Mouse (Mus musculus) kidney, postnatal 14 days (tissue): Measurements from ENCODE around the gene Slc34a3.

Experiments
- DNase-seq: peaks from one replicate; pipeline ENCODE4 v3.0.0; 2022; ENCODE audit warnings: mixed read lengths

Gene Slc34a3

DNA sequence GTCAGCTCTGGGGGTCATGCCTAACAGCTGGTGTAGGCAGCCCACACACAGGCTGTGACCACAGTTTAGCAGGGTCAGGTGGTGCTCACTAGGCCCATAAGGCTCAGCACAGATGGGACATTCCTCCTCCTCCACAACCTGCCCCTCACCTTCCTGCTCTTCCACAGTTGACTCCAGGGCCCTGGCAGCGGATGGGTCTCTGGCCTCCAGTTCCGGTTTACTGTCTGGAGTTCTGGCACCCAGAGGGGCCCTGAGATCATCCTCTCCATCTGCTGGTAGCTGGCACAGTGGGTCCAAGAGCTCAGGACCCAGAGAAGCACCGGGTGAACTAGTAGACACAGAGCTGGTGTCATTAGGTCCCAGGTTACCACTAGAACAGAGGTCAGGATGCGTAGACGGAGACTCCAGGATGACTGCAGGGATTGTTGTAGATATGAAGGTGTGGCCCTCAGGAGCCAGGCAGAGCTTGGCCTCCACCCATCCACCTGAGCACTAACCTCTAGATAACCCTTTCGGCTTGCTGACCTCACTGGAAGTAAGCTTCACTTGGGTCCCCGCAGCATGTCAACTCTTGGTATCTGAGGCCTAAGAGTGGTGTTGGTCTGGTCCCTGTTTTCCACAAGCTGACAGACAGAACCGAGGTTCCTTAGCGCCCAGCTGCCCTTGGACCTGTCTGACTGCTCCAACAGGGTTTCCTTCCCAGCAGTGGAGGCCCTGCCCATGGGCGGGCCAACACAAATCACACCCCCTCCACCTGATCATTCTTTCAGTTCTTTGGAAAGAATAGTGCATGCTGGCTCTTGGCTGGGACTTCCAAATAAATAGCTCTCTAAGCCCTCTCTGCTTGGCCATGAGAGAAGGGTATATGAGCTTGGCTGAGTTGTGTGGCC, 12.3 kb upstream of the Slc34a3 start, which contains the start of gene AL732309.1:
TSS of gene AL732309.1 (minus strand) at position 681 of the 890 bp plus-strand sequence.
- no peak for DNase-seq

DNA sequence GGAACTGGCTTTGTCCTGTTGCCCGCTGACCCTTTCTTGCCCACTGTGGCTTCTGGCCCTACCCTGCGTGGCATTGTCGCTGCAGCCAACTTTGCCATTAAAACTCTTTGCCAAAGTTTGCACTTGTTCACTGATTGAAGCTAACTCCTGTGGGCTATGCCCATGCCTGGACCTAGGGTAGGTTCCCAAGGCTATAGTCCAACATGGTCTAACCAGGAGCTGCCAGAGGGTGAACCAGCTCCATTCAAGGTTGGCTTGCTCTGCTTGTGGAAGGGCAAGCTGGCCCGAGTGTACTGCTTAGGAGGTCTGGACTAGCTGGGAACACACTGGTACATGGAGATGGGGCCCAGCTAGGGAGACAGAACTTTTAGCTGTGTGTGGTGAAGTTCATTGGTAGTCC, 10.0 kb upstream of the Slc34a3 start:
- no peak for DNase-seq

- no peak for DNase-seq
Observed at GRCm38 (mm10) chr2:25243342-25243741, 9.2 kb upstream of the Slc34a3 start.

DNA sequence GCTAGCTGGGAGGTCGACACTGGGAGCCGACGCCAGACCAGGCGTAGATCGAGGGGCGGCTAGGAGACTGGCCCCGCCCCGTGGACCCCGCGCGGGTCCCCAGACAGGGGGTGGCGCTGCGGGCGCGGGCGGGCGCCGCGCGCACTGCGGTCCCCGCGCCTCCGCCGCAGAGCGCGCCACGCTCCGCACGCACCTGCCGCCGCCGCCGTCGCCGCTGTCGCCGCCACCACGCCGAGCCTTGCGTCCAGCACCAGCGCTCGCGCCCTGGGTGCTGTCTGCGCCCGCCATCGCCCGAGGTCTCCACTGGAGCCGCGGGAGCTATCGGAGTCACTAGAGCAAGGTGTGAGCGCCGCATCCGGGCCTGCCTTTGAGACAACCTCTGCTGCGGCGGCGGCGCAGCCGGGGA, 7.9 kb upstream of the Slc34a3 start, which contains the start of the genes Rnf208 and Cysrt1:
TSS of gene Rnf208 (plus strand) at position 155 of the 406 bp plus-strand sequence.
TSS of gene Cysrt1 (minus strand) at position 352 of the 406 bp plus-strand sequence.
- DNase-seq = no peak

GRCm38 (mm10) chr2:25241438-25241775, 7.2 kb upstream of the Slc34a3 start:
- DNase-seq = no peak

- peak; percentile 88 for DNase-seq
Observed at GRCm38 (mm10) chr2:25240723-25241437, 6.7 kb upstream of the Slc34a3 start.

DNA sequence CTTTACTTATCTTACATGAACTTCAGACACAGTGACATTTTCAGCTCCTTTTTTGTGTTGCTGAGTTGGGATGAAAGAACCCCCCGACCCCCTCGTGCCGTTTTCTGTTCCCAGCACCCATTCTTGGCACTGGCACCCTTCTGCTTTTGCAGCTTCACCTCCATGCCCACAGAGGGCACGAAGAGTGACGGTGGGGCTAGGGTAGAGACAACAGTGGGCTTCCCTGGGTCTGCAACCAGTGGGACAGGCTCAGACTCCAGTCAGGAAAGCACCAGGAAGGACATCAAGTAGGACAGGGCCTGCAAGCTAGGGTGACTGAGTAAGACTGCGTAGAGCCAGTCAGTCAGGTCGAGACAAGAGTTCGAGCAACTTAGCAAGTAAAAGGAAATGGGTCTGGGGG, 6.1 kb upstream of the Slc34a3 start:
- DNase-seq = no peak

DNA sequence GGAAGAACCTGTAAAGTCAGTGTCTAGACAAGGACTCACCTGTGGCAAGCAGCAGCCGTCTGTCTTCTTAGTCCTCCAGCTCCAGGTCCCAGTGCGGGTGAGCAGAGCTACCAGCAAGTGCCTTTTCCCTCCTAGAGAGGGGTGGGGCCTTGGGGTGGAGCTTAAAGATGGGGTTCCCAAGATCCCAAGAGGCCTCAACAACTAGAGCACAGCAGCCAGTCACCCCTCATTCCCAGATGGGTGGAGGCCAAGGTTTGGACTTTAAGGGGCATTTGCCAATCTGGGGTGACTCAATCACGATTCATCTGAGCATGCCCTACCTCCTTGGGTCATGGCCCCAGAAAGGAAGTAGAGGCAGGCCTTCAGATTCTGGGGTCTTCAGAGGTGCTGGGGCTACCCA, 5.6 kb upstream of the Slc34a3 start:
- DNase-seq = no peak

GRCm38 (mm10) chr2:25238106-25238505, 3.9 kb upstream of the Slc34a3 start:
- no peak for DNase-seq

GRCm38 (mm10) chr2:25237522-25237921, 3.4 kb upstream of the Slc34a3 start:
- peak; percentile 75 for DNase-seq

GRCm38 (mm10) chr2:25236614-25237013, 2.5 kb upstream of the Slc34a3 start, which contains the start of gene Rnf224:
Rnf224 (minus strand) TSS chr2:25236787.
- DNase-seq = no peak

GRCm38 (mm10) chr2:25234551-25235220, 522 bp upstream of the Slc34a3 start:
- peak; percentile 60 for DNase-seq

DNA sequence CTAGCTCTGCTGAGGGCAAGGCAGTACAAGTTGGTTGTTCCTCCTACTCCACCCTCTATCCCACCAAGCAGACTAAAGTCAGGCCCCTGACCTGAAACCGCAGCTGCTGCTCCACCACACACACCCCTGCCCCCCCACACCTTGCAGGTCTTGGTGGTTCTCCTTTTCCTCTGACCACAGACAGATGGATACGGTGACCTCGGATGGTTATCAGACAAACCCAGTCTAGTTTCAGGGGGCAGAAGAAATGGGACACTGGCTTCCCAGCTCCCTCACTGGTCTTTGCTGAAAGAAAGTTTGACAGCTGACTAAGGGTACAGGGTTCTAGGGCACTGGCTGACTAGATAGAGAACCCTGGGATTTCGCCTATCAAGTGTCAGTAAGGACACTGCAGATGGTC, 743 bp downstream of the Slc34a3 start:
- no peak for DNase-seq

DNA sequence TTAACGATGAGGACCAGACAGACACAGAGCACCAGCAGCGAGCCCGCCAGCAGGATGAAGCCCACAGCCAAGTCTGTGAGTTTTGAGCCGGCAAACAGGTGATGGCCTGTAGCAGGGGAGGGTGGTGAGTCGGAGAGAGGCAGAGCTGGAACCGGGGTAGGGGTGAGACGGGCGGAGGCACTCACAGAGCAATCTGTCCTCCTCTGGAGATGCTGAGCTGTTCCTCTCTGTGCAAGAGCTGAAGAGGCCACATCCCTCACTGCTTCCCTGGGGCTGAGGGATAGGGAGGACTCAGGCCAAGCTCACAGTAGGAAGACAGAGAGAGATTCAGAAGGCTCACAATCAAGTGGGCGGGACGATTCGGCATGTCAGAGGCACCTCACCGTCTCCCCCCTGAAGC, 3.1 kb downstream of the Slc34a3 start:
- DNase-seq = no peak

GRCm38 (mm10) chr2:25230581-25230980, 3.6 kb downstream of the Slc34a3 start:
- DNase-seq = no peak

- no peak for DNase-seq
Observed at GRCm38 (mm10) chr2:25229582-25229981, 4.6 kb downstream of the Slc34a3 start.

GRCm38 (mm10) chr2:25228995-25229530, 5.1 kb downstream of the Slc34a3 start:
- no peak for DNase-seq

DNA sequence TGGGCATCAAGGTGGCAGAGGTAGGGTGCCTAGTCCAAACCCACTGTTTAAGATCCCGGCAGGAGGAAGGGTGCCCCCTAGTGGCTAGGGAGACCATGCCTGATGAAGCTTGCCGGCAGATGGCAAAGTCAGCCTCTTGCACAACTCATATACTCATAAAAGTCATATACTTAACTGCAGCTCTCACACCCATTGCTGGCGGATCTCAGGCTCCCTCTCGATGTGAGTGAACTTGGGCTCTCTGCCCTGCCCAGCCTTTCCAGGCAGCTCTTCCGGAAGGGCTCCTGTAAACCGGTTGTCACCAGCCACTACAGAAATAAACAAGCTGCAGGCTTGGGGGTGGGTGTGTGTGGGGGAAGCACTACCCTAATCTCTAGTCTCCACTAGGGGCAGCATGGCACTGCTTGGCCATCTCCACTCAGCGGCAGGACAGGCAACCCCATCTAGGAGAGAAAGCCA, 5.7 kb downstream of the Slc34a3 start:
- peak; percentile 94 for DNase-seq

GRCm38 (mm10) chr2:25227406-25227805, 6.8 kb downstream of the Slc34a3 start:
- no peak for DNase-seq

- DNase-seq = no peak
Observed at GRCm38 (mm10) chr2:25226864-25227263, 7.3 kb downstream of the Slc34a3 start.

GRCm38 (mm10) chr2:25225811-25226379, 8.3 kb downstream of the Slc34a3 start:
- DNase-seq = no peak
